16 mouse cellular contexts compared by ENCODE assay signal in the genomic region with DNA sequence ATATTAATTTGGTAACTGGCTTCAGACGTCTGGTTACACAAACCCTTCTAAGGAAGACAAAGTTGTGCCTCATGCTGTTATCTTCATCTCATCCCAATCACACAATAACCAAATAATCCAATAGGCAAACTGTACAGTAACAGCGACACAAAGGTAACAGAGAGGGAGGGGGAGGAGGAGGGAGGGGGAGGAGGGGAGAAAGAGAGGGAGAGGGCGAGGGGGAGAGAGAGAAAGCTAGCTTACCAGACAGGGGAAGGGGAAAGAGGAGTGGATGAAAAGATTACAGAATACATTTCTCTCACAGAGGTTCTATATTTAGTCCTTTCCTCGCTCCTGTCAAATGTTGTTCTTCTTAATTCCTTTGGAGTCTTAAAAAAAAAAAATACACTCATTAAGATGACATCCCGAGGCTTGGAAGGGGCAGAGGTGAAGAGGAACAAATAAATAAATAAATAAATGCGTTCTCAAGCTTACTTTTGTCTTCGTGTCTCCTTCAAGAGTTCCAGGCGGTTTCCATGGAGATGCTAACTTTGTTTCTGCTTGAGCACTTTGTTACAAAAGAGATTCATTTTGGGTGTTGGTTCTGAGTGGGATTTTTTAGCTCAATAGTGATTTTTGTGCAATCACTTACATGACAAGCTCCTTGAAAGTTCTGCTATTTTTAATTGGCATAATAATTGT. TPM values are rescaled to one million over a fixed set of nuclear protein-coding genes. Genes with fewer than 3 reads are reported as not detected.
A peak's percentile ranks its signal among the peaks of the same experiment; 100 is the strongest.
DNase-seq lines count a peak whose midpoint lies in the region; ATAC-seq lines count a peak whose summit lies in the region.
"Had no signal": no experiment of that assay in that cellular context is flagged by ENCODE, and none has a peak within 500 bp of the region (broad histone marks: within the 10 kb centered on the region; RNA-seq: fewer than 3 reads in every experiment).

No protein-coding gene starts in this region.

- intact Hi-C loops in heart, postnatal 14 days (cut with DNase I): no loop called here

- no peak overlapping the region for H3K9ac ChIP-seq in heart, embryonic 12.5 days
- no peak overlapping the region for H3K9ac ChIP-seq in hindbrain, embryonic 12.5 days
- H3K9ac ChIP-seq in midbrain, embryonic 16.5 days (ENCODE audit: low read depth, low read length): no peak overlapping the region
- H3K9ac ChIP-seq: intestine, embryonic 15.5 days; liver, embryonic 14.5 days had no signal

- no peaks in the 10 kb centered on the region for H3K27me3 ChIP-seq in heart, embryonic 12.5 days (replicated peaks)
- no peaks in the 10 kb centered on the region for H3K27me3 ChIP-seq in hindbrain, embryonic 12.5 days
- no peaks in the 10 kb centered on the region for H3K27me3 ChIP-seq in midbrain, embryonic 16.5 days (ENCODE audit: control insufficient read depth, insufficient read depth, low read depth, low read length)
- H3K27me3 ChIP-seq: intestine, embryonic 15.5 days had no signal

- no peak overlapping the region for H3K4me3 ChIP-seq in heart, embryonic 12.5 days
- no peak overlapping the region for H3K4me3 ChIP-seq in hindbrain, embryonic 12.5 days
- no peak overlapping the region for H3K4me3 ChIP-seq in midbrain, embryonic 16.5 days (ENCODE audit: low read depth, low read length)
- H3K4me3 ChIP-seq: intestine, embryonic 15.5 days; limb, embryonic 10.5 days had no signal

- H3K4me2 ChIP-seq in heart, embryonic 12.5 days: no peak overlapping the region
- H3K4me2 ChIP-seq in hindbrain, embryonic 12.5 days (replicated peaks): peak overlapping the region; percentile 18; the same call in 1 of the 2 replicates
- H3K4me2 ChIP-seq in midbrain, embryonic 16.5 days (ENCODE audit: low read length): no peak overlapping the region
- H3K4me2 ChIP-seq: intestine, embryonic 15.5 days had no signal

- WGBS in heart, embryonic 12.5 days: 41% methylated on average over 8 of the region's 8 CpGs
- 22% methylated on average over 8 of the region's 8 CpGs for WGBS in hindbrain, embryonic 12.5 days
- 8% methylated on average over 7 of the region's 8 CpGs for WGBS in midbrain, embryonic 16.5 days

- H3K9me3 ChIP-seq in heart, embryonic 12.5 days (replicated peaks): no peaks in the 10 kb centered on the region
- no peaks in the 10 kb centered on the region for H3K9me3 ChIP-seq in hindbrain, embryonic 12.5 days (replicated peaks)
- H3K9me3 ChIP-seq in midbrain, embryonic 16.5 days (replicated peaks; ENCODE audit: control insufficient read depth, low read length, poor library complexity, severe bottlenecking): no peaks in the 10 kb centered on the region
- H3K9me3 ChIP-seq: intestine, embryonic 15.5 days; limb, embryonic 10.5 days had no signal

- H3K36me3 ChIP-seq in heart, embryonic 12.5 days: peaks cover 15% of the 10 kb centered on the region
- peaks cover 7% of the 10 kb centered on the region for H3K36me3 ChIP-seq in hindbrain, embryonic 12.5 days
- H3K36me3 ChIP-seq in midbrain, embryonic 16.5 days (ENCODE audit: control insufficient read depth, insufficient read depth, low read length): peaks cover 8% of the 10 kb centered on the region
- H3K36me3 ChIP-seq: intestine, embryonic 15.5 days; limb, embryonic 10.5 days had no signal

- H3K4me1 ChIP-seq in heart, embryonic 12.5 days (replicated peaks): peaks cover 14% of the 10 kb centered on the region
- H3K4me1 ChIP-seq in hindbrain, embryonic 12.5 days: peaks cover 5% of the 10 kb centered on the region
- peaks cover 5% of the 10 kb centered on the region for H3K4me1 ChIP-seq in midbrain, embryonic 16.5 days (ENCODE audit: control insufficient read depth, insufficient read depth, low read length)
- H3K4me1 ChIP-seq: intestine, embryonic 15.5 days; limb, embryonic 10.5 days had no signal

- H3K27ac ChIP-seq in heart, embryonic 12.5 days (ENCODE audit: poor library complexity, severe bottlenecking): 0 out of 2 replicates have a peak overlapping the region, but pooled peaks have one; percentile 27
- no peak overlapping the region for H3K27ac ChIP-seq in hindbrain, embryonic 12.5 days
- H3K27ac ChIP-seq in midbrain, embryonic 16.5 days (ENCODE audit: low read length): 0 out of 2 replicates have a peak overlapping the region, but pooled peaks have one; percentile 13
- H3K27ac ChIP-seq: intestine, embryonic 15.5 days; limb, embryonic 10.5 days; liver, embryonic 14.5 days had no signal

- no peak for DNase-seq in heart, postnatal 14 days
- DNase-seq in embryo, embryonic 9.5 days (ENCODE audit: extremely low spot score): peak; percentile 18
- no peak for DNase-seq in T-cell, adult 2 months (ENCODE audit: low spot score)
- DNase-seq in heart, postnatal 4 days: no peak
- DNase-seq: cerebellum, adult 11 months; kidney, postnatal 14 days; lung, postnatal 10 days; thymus, adult 18-20 months had no signal

- ATAC-seq in heart, embryonic 12.5 days (ENCODE audit: insufficient number of reproducible peaks, low FRiP score): no peak
- ATAC-seq in hindbrain, embryonic 12.5 days (ENCODE audit: low FRiP score): no peak
- ATAC-seq in midbrain, embryonic 16.5 days: no peak
- no peak for ATAC-seq in erythroblast, adult 5-6 weeks (replicated peaks; ENCODE audit: low FRiP score, poor library complexity, severe bottlenecking)
- ATAC-seq: intestine, embryonic 15.5 days had no signal

RNA-seq across cellular contexts. Expression of a gene that starts 15.8 kb away (rescaled TPM):
- polyA plus RNA-seq in heart, embryonic 12.5 days (2016; fragmentation: Nextera tagmentation; extraction: Ambion mirVana): 73.3 and 73.4 TPM in 2 replicates
- total RNA-seq in heart, postnatal 14 days (2021): 100 to 1,000 TPM; 223 to 227 TPM
- polyA plus RNA-seq in hindbrain, embryonic 12.5 days (2016; fragmentation: Nextera tagmentation; extraction: Ambion mirVana): 2.4 and 3.6 TPM in 2 replicates
- polyA plus RNA-seq in midbrain, embryonic 16.5 days (2015; fragmentation: Nextera tagmentation; extraction: Ambion mirVana): 3.4 and 4.8 TPM in 2 replicates
- total RNA-seq in heart, postnatal 4 days (2021): 100 to 1,000 TPM; 262 to 288 TPM
- total RNA-seq in erythroblast, adult 5-6 weeks (2015; ENCODE audit: low replicate concordance): not detected in 2 replicates
- total RNA-seq in erythroblast, adult 5-6 weeks (2017; ENCODE audit: low replicate concordance): not detected in 2 replicates
- total RNA-seq: common myeloid progenitor, adult 5-6 weeks had no signal

Comparison
In these comparisons a context has a peak if more than half of its experiments do, and no peak if none do; other contexts are left out.
1. RNA of a gene that starts 15.8 kb away (total RNA-seq): 262 to 288 TPM in heart, postnatal 4 days and 223 to 227 TPM in heart, postnatal 14 days; not detected in erythroblast, adult 5-6 weeks; every median in the first group is over 100 times any median in the second.